Comparison of ENCODE assay signal across 8 mouse cellular contexts in genomic region chr2:174932137-174933012, GRCm38 (mm10).
DNase-seq lines count a peak whose midpoint lies in the region; ATAC-seq and TF ChIP-seq lines count a peak whose summit lies in the region.

No protein-coding gene starts in this region.

- DNase-seq in c-Kit-positive CD71-positive TER-119-negative erythroid progenitor cells, embryonic 14.5 days (ENCODE audit: low read depth) = peak; percentile 55
- peak; percentile 93 for DNase-seq in forebrain, embryonic 11.5 days (ENCODE audit: low spot score)
- peak; percentile 84 to 87 for DNase-seq in heart, postnatal 14 days
- peak; percentile 87 to 90 for DNase-seq in kidney, postnatal 4 days
- DNase-seq in liver, embryonic 14.5 days (ENCODE audit: low read depth in 3 of 3, low spot score in 3 of 3) = peak; percentile 29 to 33 (median 31)
- DNase-seq in telencephalon, adult 2 months (ENCODE audit: low read depth, low spot score) = peak; percentile 60

- no peak overlapping the region for H3K4me3 ChIP-seq in ES-Bruce4 (ENCODE audit: low read depth, low read length)
- no peak overlapping the region for H3K4me3 ChIP-seq in forebrain, embryonic 11.5 days (ENCODE audit: low read depth, low read length)
- H3K4me3 ChIP-seq in liver, embryonic 14.5 days (ENCODE audit: insufficient read depth in 1 of 2, low read depth in 2 of 2, low read length in 2 of 2) = no peak overlapping the region
- no peak overlapping the region for H3K4me3 ChIP-seq in neural tube, embryonic 14.5 days (ENCODE audit: low read depth, low read length)

- peak; percentile 99 for TF ChIP-seq CTCF in ES-Bruce4 (IDR thresholded peaks at IDR 0.05; ENCODE audit: low read depth, low read length)
- TF ChIP-seq CTCF in liver, embryonic 14.5 days (IDR thresholded peaks at IDR 0.05; ENCODE audit: low read depth) = peak; percentile 96

- no peaks in the 10 kb centered on the region for H3K4me1 ChIP-seq in ES-Bruce4 (ENCODE audit: control insufficient read depth, insufficient read depth, low read length)
- no peaks in the 10 kb centered on the region for H3K4me1 ChIP-seq in forebrain, embryonic 11.5 days (replicated peaks; ENCODE audit: control insufficient read depth, insufficient read depth, low read length)
- H3K4me1 ChIP-seq in liver, embryonic 14.5 days (replicated peaks; ENCODE audit: control insufficient read depth in 2 of 2, insufficient read depth in 2 of 2, low read length in 1 of 2) = no peaks in the 10 kb centered on the region
- no peaks in the 10 kb centered on the region for H3K4me1 ChIP-seq in neural tube, embryonic 14.5 days (ENCODE audit: control insufficient read depth, insufficient read depth, low read length)

- H3K9ac ChIP-seq in ES-Bruce4 (ENCODE audit: low read depth, poor library complexity, severe bottlenecking) = no peak overlapping the region
- no peak overlapping the region for H3K9ac ChIP-seq in forebrain, embryonic 11.5 days (ENCODE audit: low read length)
- H3K9ac ChIP-seq in liver, embryonic 14.5 days (replicated peaks) = no peak overlapping the region
- H3K9ac ChIP-seq in neural tube, embryonic 14.5 days (replicated peaks; ENCODE audit: low read depth, low read length) = no peak overlapping the region

- H3K27ac ChIP-seq in ES-Bruce4 (ENCODE audit: insufficient read depth, low read length) = no peak overlapping the region
- H3K27ac ChIP-seq in forebrain, embryonic 11.5 days (ENCODE audit: low read depth, low read length) = no peak overlapping the region
- no peak overlapping the region for H3K27ac ChIP-seq in liver, embryonic 14.5 days
- no peak overlapping the region for H3K27ac ChIP-seq in neural tube, embryonic 14.5 days (ENCODE audit: low read depth, low read length)

- ATAC-seq in forebrain, embryonic 11.5 days (replicated peaks; ENCODE audit: low FRiP score) = peak; percentile 70
- ATAC-seq in liver, embryonic 14.5 days (ENCODE audit: insufficient read depth) = peak; percentile 55; the same call in 1 of the 2 replicates
- peak; percentile 73 for ATAC-seq in neural tube, embryonic 14.5 days (ENCODE audit: low read depth)

- no peak overlapping the region for H3K4me2 ChIP-seq in forebrain, embryonic 11.5 days (ENCODE audit: low read depth, low read length, severe bottlenecking)
- no peak overlapping the region for H3K4me2 ChIP-seq in liver, embryonic 14.5 days (ENCODE audit: low read depth)
- no peak overlapping the region for H3K4me2 ChIP-seq in neural tube, embryonic 14.5 days (ENCODE audit: low read depth, low read length)

- TF ChIP-seq EP300 in ES-Bruce4 (IDR thresholded peaks at IDR 0.05; ENCODE audit: insufficient read depth, low read depth, low read length) = 0 out of 2 replicates have a peak, but pooled peaks have one; percentile 29
- no peak for TF ChIP-seq EP300 in liver, embryonic 14.5 days (IDR thresholded peaks at IDR 0.05; ENCODE audit: low read depth)

- no peak for TF ChIP-seq POLR2A in ES-Bruce4 (IDR thresholded peaks at IDR 0.05; ENCODE audit: insufficient read depth, low read length)

- 37% methylated on average over 20 of the region's 20 CpGs for WGBS in forebrain, embryonic 11.5 days
- WGBS in liver, embryonic 14.5 days (ENCODE audit: insufficient replicate concordance) = 30% methylated on average over 20 of the region's 20 CpGs
- 37% methylated on average over 20 of the region's 20 CpGs for WGBS in neural tube, embryonic 14.5 days

- H3K36me3 ChIP-seq in ES-Bruce4 (ENCODE audit: control insufficient read depth, insufficient read depth, low read length, poor library complexity, severe bottlenecking) = no peaks in the 10 kb centered on the region
- no peaks in the 10 kb centered on the region for H3K36me3 ChIP-seq in forebrain, embryonic 11.5 days (ENCODE audit: control insufficient read depth, insufficient read depth, low read length)
- no peaks in the 10 kb centered on the region for H3K36me3 ChIP-seq in liver, embryonic 14.5 days (replicated peaks; ENCODE audit: control insufficient read depth, insufficient read depth, low read depth)
- H3K36me3 ChIP-seq in neural tube, embryonic 14.5 days (ENCODE audit: control insufficient read depth, insufficient read depth, low read length) = no peaks in the 10 kb centered on the region

- no peaks in the 10 kb centered on the region for H3K9me3 ChIP-seq in ES-Bruce4 (replicated peaks; ENCODE audit: control insufficient read depth, insufficient read depth, low read length, poor library complexity, severe bottlenecking)
- H3K9me3 ChIP-seq in forebrain, embryonic 11.5 days (ENCODE audit: control insufficient read depth, low read length) = no peaks in the 10 kb centered on the region
- H3K9me3 ChIP-seq in liver, embryonic 14.5 days (ENCODE audit: control insufficient read depth, low read length) = no peaks in the 10 kb centered on the region
- no peaks in the 10 kb centered on the region for H3K9me3 ChIP-seq in neural tube, embryonic 14.5 days (ENCODE audit: control insufficient read depth, low read length)

- no peaks in the 10 kb centered on the region for H3K27me3 ChIP-seq in ES-Bruce4 (ENCODE audit: control insufficient read depth, insufficient read depth, low read length, poor library complexity, severe bottlenecking)
- H3K27me3 ChIP-seq in forebrain, embryonic 11.5 days (ENCODE audit: control insufficient read depth, insufficient read depth, low read length) = no peaks in the 10 kb centered on the region
- H3K27me3 ChIP-seq in liver, embryonic 14.5 days (ENCODE audit: control insufficient read depth, insufficient read depth, low read length) = no peaks in the 10 kb centered on the region; the same call in 1 of the 2 replicates
- H3K27me3 ChIP-seq in neural tube, embryonic 14.5 days (ENCODE audit: control insufficient read depth, insufficient read depth, low read length) = no peaks in the 10 kb centered on the region

- intact Hi-C loops in heart, postnatal 14 days (cut with DNase I) = no loop called here

Comparison
In these comparisons a context has a peak if more than half of its experiments do, and no peak if none do; other contexts are left out.
1. DNase-seq: peak in every context shown above with its lines; median percentile 93 in forebrain, embryonic 11.5 days; 88 in kidney, postnatal 4 days; 86 in heart, postnatal 14 days; 60 in telencephalon, adult 2 months; 55 in c-Kit-positive CD71-positive TER-119-negative erythroid progenitor cells, embryonic 14.5 days; 31 in liver, embryonic 14.5 days.